Mouse (Mus musculus) liver, adult 2 months (tissue): Measurements from ENCODE around the gene Chd3. TPM values are rescaled to one million over a fixed set of nuclear protein-coding genes. Genes with fewer than 3 reads are reported as not detected.

Experiments used
- DNase-seq: peaks from one replicate; pipeline ENCODE4 v3.0.0-alpha.2; 2011; ENCODE audit warnings: low read depth, low spot score; ENCODE audit errors: extremely low read depth
- H3K27ac ChIP-seq: fragments of 200-500 bp; replicated peaks from 2 replicates; pipeline ENCODE4 v1.5.1; 2012; ENCODE audit warnings: low read depth, mild to moderate bottlenecking, control low read depth, inconsistent platforms, low read length; ENCODE audit not compliant: insufficient read depth
- H3K27me3 ChIP-seq: fragments of 200-500 bp; 2 replicates; pipeline ENCODE4 v1.6.1; 2012; ENCODE audit warnings: mild to moderate bottlenecking, moderate library complexity, low read length, inconsistent platforms; ENCODE audit not compliant: control insufficient read depth, insufficient read depth
- H3K36me3 ChIP-seq: fragments of 200-500 bp; 2 replicates; pipeline ENCODE4 v1.6.1; 2012; ENCODE audit warnings: low read length, inconsistent platforms; ENCODE audit not compliant: control insufficient read depth, insufficient read depth
- H3K4me1 ChIP-seq: fragments of 200-500 bp; 2 replicates; pipeline ENCODE4 v1.6.1; 2011; ENCODE audit warnings: low read length; ENCODE audit not compliant: control insufficient read depth, insufficient read depth
- H3K4me3 ChIP-seq: fragments of 200-500 bp; 2 replicates; pipeline ENCODE4 v1.5.1; 2011; ENCODE audit warnings: low read depth, mild to moderate bottlenecking, control low read depth, low read length, moderate library complexity; ENCODE audit not compliant: insufficient read depth
- H3K79me2 ChIP-seq: fragments of 200-500 bp; 2 replicates; pipeline ENCODE4 v1.6.1; 2012; ENCODE audit warnings: inconsistent platforms, mild to moderate bottlenecking, low read length, moderate library complexity; ENCODE audit not compliant: control insufficient read depth, insufficient read depth
- H3K9ac ChIP-seq: fragments of 200-500 bp; 2 replicates; pipeline ENCODE4 v1.6.1; 2012; ENCODE audit warnings: low read depth, mild to moderate bottlenecking, control low read depth, inconsistent platforms, low read length
- CTCF ChIP-seq: fragments of 200-500 bp; IDR thresholded peaks from 2 replicates; pipeline ENCODE4 v1.5.1; 2011; ENCODE audit warnings: low read depth, low read length, control low read depth
- POLR2A ChIP-seq: fragments of 200-500 bp; IDR thresholded peaks from 2 replicates; pipeline ENCODE4 v1.6.1; 2011; ENCODE audit warnings: low read length, control low read depth; ENCODE audit not compliant: insufficient read depth; ENCODE audit errors: extremely low read depth
- WGBS: fragments of 180-500 bp; shearing (Covaris S2); methylation state at CpG from one replicate; pipeline ENCODE4 v1.1.7; 2018; 5-methylcytosine and 5-hydroxymethylcytosine counted together
- polyA plus RNA-seq: library from polyadenylated mRNA; depleted of rRNA; stranded (reverse); fragments of >200 nt; gene quantifications from 2 replicates; pipeline ENCODE4 v1.2.3, GENCODE M21; 2012
- total RNA-seq: library from RNA; depleted of rRNA; stranded (reverse); fragments of >200 nt; gene quantifications from 2 replicates; pipeline ENCODE4 v1.2.3, GENCODE M21; 2014

Chd3 gene
- total and polyA plus RNA-seq, 2 experiments, result 57.5 to 80.2 TPM

- Histone ChIP-seq H3K9ac (no peak overlapping the region), H3K4me1 (peaks cover 10% of the 10 kb centered on the region), H3K4me3 (no peak overlapping the region), H3K79me2 (no peaks in the 10 kb centered on the region; the same call in 1 of the 2 replicates), H3K27me3 (no peaks in the 10 kb centered on the region), H3K27ac (no peak overlapping the region), H3K36me3 (no peaks in the 10 kb centered on the region)
- peak; percentile 27; the same call in 1 of the 2 replicates for TF ChIP-seq CTCF
- no peak for TF ChIP-seq POLR2A
- no peak for DNase-seq
- 61% methylated on average over 3 of the region's 3 CpGs for WGBS
These were observed 3.6 kb upstream of the Chd3 start for GRCm38 (mm10) chr11:69372780-69373170.

- H3K4me1 ChIP-seq, result peaks cover 11% of the 10 kb centered on the region
- no peaks in the 10 kb centered on the region for H3K27me3 ChIP-seq
- H3K4me3 ChIP-seq, result no peak overlapping the region
- 79% methylated on average over 12 of the region's 12 CpGs for WGBS
- H3K79me2 ChIP-seq, result no peaks in the 10 kb centered on the region; the same call in 1 of the 2 replicates
- H3K27ac ChIP-seq, result no peak overlapping the region
- TF ChIP-seq POLR2A, result no peak
- no peak for TF ChIP-seq CTCF
- H3K36me3 ChIP-seq, result no peaks in the 10 kb centered on the region
- H3K9ac ChIP-seq, result no peak overlapping the region
- no peak for DNase-seq
These were observed 3.0 kb upstream of the Chd3 start for GRCm38 (mm10) chr11:69372056-69372779.

- H3K4me1 ChIP-seq, result peaks cover 7% of the 10 kb centered on the region
- H3K36me3 ChIP-seq, result no peaks in the 10 kb centered on the region
- DNase-seq, result no peak
- H3K27me3 ChIP-seq, result no peaks in the 10 kb centered on the region
- TF ChIP-seq CTCF (no peak), POLR2A (no peak)
- no peak overlapping the region for H3K9ac ChIP-seq
- H3K4me3 ChIP-seq, result no peak overlapping the region
- no peaks in the 10 kb centered on the region; the same call in 1 of the 2 replicates for H3K79me2 ChIP-seq
- no peak overlapping the region for H3K27ac ChIP-seq
- 74% methylated on average over 12 of the region's 12 CpGs for WGBS
These were observed 2.4 kb upstream of the Chd3 start for GRCm38 (mm10) chr11:69371601-69372000.

DNA sequence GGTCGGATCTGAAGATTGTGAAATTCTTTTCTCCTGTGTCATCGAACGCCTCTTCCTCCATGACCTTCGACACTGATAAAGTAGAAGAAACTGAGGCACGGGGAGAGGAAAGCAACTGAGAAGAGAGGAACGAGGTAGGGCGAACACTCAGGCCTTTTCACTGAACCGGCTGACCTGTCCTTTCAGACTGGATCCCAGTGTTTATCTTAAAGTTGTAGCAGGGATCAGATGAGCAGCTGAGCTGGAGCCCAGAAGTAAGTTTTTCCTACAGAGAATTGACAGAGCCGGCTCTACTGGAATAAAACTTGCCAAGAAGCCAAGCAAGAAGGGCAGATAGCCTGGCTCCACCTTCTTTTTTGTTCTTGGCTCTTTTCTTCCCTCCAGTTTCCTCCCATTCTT, 1.6 kb upstream of the Chd3 start:
- no peaks in the 10 kb centered on the region for H3K27me3 ChIP-seq
- H3K4me1 ChIP-seq, result peaks cover 9% of the 10 kb centered on the region
- no peaks in the 10 kb centered on the region; the same call in 1 of the 2 replicates for H3K79me2 ChIP-seq
- TF ChIP-seq CTCF, result no peak
- TF ChIP-seq POLR2A, result no peak
- 12% methylated on average over 9 of the region's 9 CpGs for WGBS
- no peaks in the 10 kb centered on the region for H3K36me3 ChIP-seq
- no peak overlapping the region for H3K9ac ChIP-seq
- peak overlapping the region; percentile 1; the same call in 1 of the 2 replicates for H3K27ac ChIP-seq
- no peak overlapping the region for H3K4me3 ChIP-seq
- DNase-seq, result peak; percentile 61

GRCm38 (mm10) chr11:69369990-69370816, 997 bp upstream of the Chd3 start:
- no peaks in the 10 kb centered on the region for H3K27me3 ChIP-seq
- H3K27ac ChIP-seq, result peak overlapping the region; percentile 1; the same call in 1 of the 2 replicates

More at GRCm38 (mm10) chr11:69369990-69370816, 997 bp upstream of the Chd3 start:
- peaks cover 15% of the 10 kb centered on the region for H3K4me1 ChIP-seq
- no peak overlapping the region for H3K9ac ChIP-seq
- no peak overlapping the region for H3K4me3 ChIP-seq
- 40% methylated on average over 2 of the region's 2 CpGs for WGBS
- no peak for DNase-seq
- TF ChIP-seq POLR2A (no peak), CTCF (no peak)
- no peaks in the 10 kb centered on the region for H3K36me3 ChIP-seq
- H3K79me2 ChIP-seq, result no peaks in the 10 kb centered on the region; the same call in 1 of the 2 replicates
